8 mouse cellular contexts compared by ENCODE assay signal in genomic region chr4:138973719-138974115, GRCm38 (mm10). TPM values are rescaled to one million over a fixed set of nuclear protein-coding genes. Genes with fewer than 3 reads are reported as not detected.
A peak's percentile ranks its signal among the peaks of the same experiment; 100 is the strongest.
DNase-seq lines count a peak whose midpoint lies in the region; ATAC-seq and TF ChIP-seq lines count a peak whose summit lies in the region.

No protein-coding gene starts in this region.

- TF ChIP-seq CTCF in ES-Bruce4 (IDR thresholded peaks at IDR 0.05; ENCODE audit: low read depth, low read length) = no peak
- no peak for TF ChIP-seq CTCF in forebrain, postnatal 0 days (IDR thresholded peaks at IDR 0.05; ENCODE audit: low read depth)

- peaks cover 19 to 21% of the 10 kb centered on the region in 2 experiments for H3K4me1 ChIP-seq in heart, embryonic 14.5 days (ENCODE audit: control insufficient read depth in 2 of 2, insufficient read depth in 2 of 2, low read length in 2 of 2)
- H3K4me1 ChIP-seq in ES-Bruce4 (ENCODE audit: control insufficient read depth, insufficient read depth, low read length) = no peaks in the 10 kb centered on the region
- H3K4me1 ChIP-seq in forebrain, postnatal 0 days (ENCODE audit: insufficient read depth) = 0 out of 2 replicates have a peak, but pooled peaks cover 3% of the 10 kb centered on the region

- no peaks in the 10 kb centered on the region for H3K9me3 ChIP-seq in heart, embryonic 14.5 days (ENCODE audit: control insufficient read depth, low read length)
- no peaks in the 10 kb centered on the region for H3K9me3 ChIP-seq in ES-Bruce4 (replicated peaks; ENCODE audit: control insufficient read depth, insufficient read depth, low read length, poor library complexity, severe bottlenecking)
- H3K9me3 ChIP-seq in forebrain, postnatal 0 days (ENCODE audit: low read length) = no peaks in the 10 kb centered on the region

- no peak for TF ChIP-seq POLR2A in ES-Bruce4 (IDR thresholded peaks at IDR 0.05; ENCODE audit: insufficient read depth, low read length)

- no peak for DNase-seq in heart, adult 9 months (ENCODE audit: low spot score in 2 of 2)
- no peak for DNase-seq in forebrain, postnatal 0 days
- no peak for DNase-seq in adrenal gland, adult (ENCODE audit: inconsistent age in 2 of 2, low spot score in 1 of 2)
- DNase-seq in ovary, adult 18-20 months (ENCODE audit: low spot score) = no peak

- H3K27ac ChIP-seq in heart, embryonic 14.5 days (replicated peaks in 1 of 2; ENCODE audit: control insufficient read depth in 1 of 2, insufficient read depth in 1 of 2, low read depth in 2 of 2, low read length in 2 of 2) = peak overlapping the region; percentile 39 to 96; a peak in 3 of 4 replicates
- H3K27ac ChIP-seq in ES-Bruce4 (ENCODE audit: insufficient read depth, low read length) (no peak overlapping the region), macrophage (peak overlapping the region; percentile 50)
- H3K27ac ChIP-seq in forebrain, postnatal 0 days (ENCODE audit: low read depth, low read length) = no peak overlapping the region

- peak overlapping the region; percentile 95 for H3K9ac ChIP-seq in heart, embryonic 14.5 days (ENCODE audit: low read length)
- peak overlapping the region; percentile 79 for H3K9ac ChIP-seq in ES-Bruce4 (ENCODE audit: low read depth, poor library complexity, severe bottlenecking)
- peak overlapping the region; percentile 61; the same call in 1 of the 2 replicates for H3K9ac ChIP-seq in forebrain, postnatal 0 days

- no peaks in the 10 kb centered on the region for H3K79me2 ChIP-seq in macrophage (ENCODE audit: inconsistent target)

- H3K27me3 ChIP-seq in heart, embryonic 14.5 days (ENCODE audit: control insufficient read depth, insufficient read depth, low read length) = no peaks in the 10 kb centered on the region
- H3K27me3 ChIP-seq in ES-Bruce4 (ENCODE audit: control insufficient read depth, insufficient read depth, low read length, poor library complexity, severe bottlenecking) = no peaks in the 10 kb centered on the region
- no peaks in the 10 kb centered on the region for H3K27me3 ChIP-seq in forebrain, postnatal 0 days (ENCODE audit: insufficient read depth, low read length)

- no peaks in the 10 kb centered on the region for H3K36me3 ChIP-seq in heart, embryonic 14.5 days (ENCODE audit: control insufficient read depth, insufficient read depth, low read length)
- no peaks in the 10 kb centered on the region for H3K36me3 ChIP-seq in ES-Bruce4 (ENCODE audit: control insufficient read depth, insufficient read depth, low read length, poor library complexity, severe bottlenecking)
- H3K36me3 ChIP-seq in forebrain, postnatal 0 days (ENCODE audit: insufficient read depth) = no peaks in the 10 kb centered on the region
- no peaks in the 10 kb centered on the region for H3K36me3 ChIP-seq in macrophage (ENCODE audit: inconsistent target)

- H3K4me3 ChIP-seq in heart, embryonic 14.5 days (ENCODE audit: control insufficient read depth in 1 of 2, insufficient read depth in 1 of 2, low read depth in 1 of 2, low read length in 2 of 2) = peak overlapping the region; percentile 51 to 75
- H3K4me3 ChIP-seq in ES-Bruce4 (ENCODE audit: low read depth, low read length) = peak overlapping the region; percentile 45; the same call in 1 of the 2 replicates
- H3K4me3 ChIP-seq in forebrain, postnatal 0 days (ENCODE audit: low read depth, low read length) = no peak overlapping the region; the same call in 1 of the 2 replicates
- peak overlapping the region; percentile 58 for H3K4me3 ChIP-seq in macrophage (ENCODE audit: inconsistent target)

- peak overlapping the region; percentile 98 for H3K4me2 ChIP-seq in heart, embryonic 14.5 days (ENCODE audit: low read length)
- peak overlapping the region; percentile 90 for H3K4me2 ChIP-seq in forebrain, postnatal 0 days (ENCODE audit: low read depth)

- WGBS in heart, embryonic 14.5 days = 54% methylated on average over 3 of the region's 3 CpGs
- 66% methylated on average over 3 of the region's 3 CpGs for WGBS in forebrain, postnatal 0 days
- 74% methylated on average over 3 of the region's 3 CpGs for WGBS in macrophage (ENCODE audit: missing documents)

- no peak for TF ChIP-seq EP300 in ES-Bruce4 (IDR thresholded peaks at IDR 0.05; ENCODE audit: insufficient read depth, low read depth, low read length)

- peak; percentile 17; the same call in 1 of the 2 replicates for ATAC-seq in heart, embryonic 14.5 days (ENCODE audit: insufficient number of reproducible peaks, insufficient read depth, low FRiP score, low read depth)
- ATAC-seq in forebrain, postnatal 0 days = no peak
- no peak for ATAC-seq in frontal cortex, adult (ENCODE audit: low TSS enrichment)

RNA-seq across cellular contexts. Expression of gene Tmco4, which starts 1.0 kb away (rescaled TPM):
- polyA plus RNA-seq in heart, embryonic 14.5 days (2014; fragmentation: Nextera tagmentation; extraction: Ambion mirVana) = 4.8 and 5.7 TPM in 2 replicates
- polyA plus RNA-seq in ES-Bruce4 (2011; ENCODE audit: insufficient read depth, insufficient read length, low read depth, missing spikeins) (3.0 and 3.9 TPM in 2 replicates), macrophage (2018) (8.6 to 10.1 TPM (median 8.7 TPM) in 3 replicates)
- 1.5 and 4.0 TPM in 2 replicates for total RNA-seq in forebrain, postnatal 0 days (2014; rRNA removed)
- polyA plus RNA-seq in forebrain, postnatal 0 days (2015; fragmentation: Nextera tagmentation; extraction: Ambion mirVana) = 1.4 and 1.5 TPM in 2 replicates
- 10 to 100 TPM in 23 of 26 experiments, 1 to 10 TPM in 3; 7.1 to 69.1 (median 19.7) TPM for total RNA-seq in macrophage (2018; cell fraction: chromatin; rRNA removed)
- 10 to 100 TPM in 24 of 26 experiments, 1 to 10 TPM in 2; 8.5 to 18.1 (median 12.7) TPM for total RNA-seq in macrophage (2018; cell fraction: cytosol; rRNA removed)
- 10 to 100 TPM in 22 of 26 experiments, 1 to 10 TPM in 4; 3.6 to 20.0 (median 13.6) TPM for total RNA-seq in macrophage (2018; cell fraction: nucleus; rRNA removed)

RNA-seq across cellular contexts. Expression of gene Rnf186, which starts 6.8 kb away (rescaled TPM):
- not detected in 2 replicates for polyA plus RNA-seq in heart, embryonic 14.5 days (2014; fragmentation: Nextera tagmentation; extraction: Ambion mirVana)
- not detected in 2 replicates for polyA plus RNA-seq in ES-Bruce4 (2011; ENCODE audit: insufficient read depth, insufficient read length, low read depth, missing spikeins)
- not detected in 2 replicates for total RNA-seq in forebrain, postnatal 0 days (2014; rRNA removed)
- not detected in 2 replicates for polyA plus RNA-seq in forebrain, postnatal 0 days (2015; fragmentation: Nextera tagmentation; extraction: Ambion mirVana)
- not detected for total RNA-seq in macrophage (2018; cell fraction: chromatin; rRNA removed)
- not detected for total RNA-seq in macrophage (2018; cell fraction: cytosol; rRNA removed)
- not detected for total RNA-seq in macrophage (2018; cell fraction: nucleus; rRNA removed)
- polyA plus RNA-seq in macrophage (2018) = not detected in 3 replicates

RNA-seq across cellular contexts. Expression of gene Otud3, which starts 60.0 kb away (rescaled TPM):
- polyA plus RNA-seq in heart, embryonic 14.5 days (2014; fragmentation: Nextera tagmentation; extraction: Ambion mirVana) = 2.6 and 3.2 TPM in 2 replicates
- polyA plus RNA-seq in ES-Bruce4 (2011; ENCODE audit: insufficient read depth, insufficient read length, low read depth, missing spikeins) (8.7 and 9.2 TPM in 2 replicates), macrophage (2018) (6.9 to 12.3 TPM (median 7.4 TPM) in 3 replicates)
- 10.5 and 13.1 TPM in 2 replicates for total RNA-seq in forebrain, postnatal 0 days (2014; rRNA removed)
- polyA plus RNA-seq in forebrain, postnatal 0 days (2015; fragmentation: Nextera tagmentation; extraction: Ambion mirVana) = 2.6 and 2.8 TPM in 2 replicates
- total RNA-seq in macrophage (2018; cell fraction: chromatin; rRNA removed) = 10 to 100 TPM in 6 of 26 experiments, 1 to 10 TPM in 20; 1.9 to 17.0 (median 8.4) TPM
- total RNA-seq in macrophage (2018; cell fraction: cytosol; rRNA removed) = 10 to 100 TPM in 7 of 26 experiments, 1 to 10 TPM in 19; 4.8 to 13.1 (median 7.5) TPM
- total RNA-seq in macrophage (2018; cell fraction: nucleus; rRNA removed) = 10 to 100 TPM in 3 of 26 experiments, 1 to 10 TPM in 23; 2.4 to 12.8 (median 6.4) TPM

Comparison
In these comparisons a context has a peak if more than half of its experiments do, and no peak if none do; other contexts are left out.
1. H3K27ac ChIP-seq: peak in heart, embryonic 14.5 days (2 of 2) and macrophage (single experiment); none in ES-Bruce4 (single experiment) and forebrain, postnatal 0 days (single experiment).
2. Peak in every context shown above with its lines, with median percentiles within 50 percentile points of each other: H3K9ac ChIP-seq.